Mouse (Mus musculus): Measurements from ENCODE around the gene Prox2. TPM values are rescaled to one million over a fixed set of nuclear protein-coding genes. Genes with fewer than 3 reads are reported as not detected.
A peak's percentile ranks its signal among the peaks of the same experiment; 100 is the strongest.

The Prox2 gene
- polyA plus RNA-seq, 1 experiment: 5.3 TPM

- TF ChIP-seq GATA1 (IDR thresholded peaks at IDR 0.05; ENCODE audit: low read length): no peak
These were observed 405 bp downstream of the Prox2 start for GRCm38 (mm10) chr12:85110011-85110697.

- TF ChIP-seq GATA1 (IDR thresholded peaks at IDR 0.05; ENCODE audit: low read length): no peak
These were observed 1.1 kb downstream of the Prox2 start for GRCm38 (mm10) chr12:85109426-85109825.

DNA sequence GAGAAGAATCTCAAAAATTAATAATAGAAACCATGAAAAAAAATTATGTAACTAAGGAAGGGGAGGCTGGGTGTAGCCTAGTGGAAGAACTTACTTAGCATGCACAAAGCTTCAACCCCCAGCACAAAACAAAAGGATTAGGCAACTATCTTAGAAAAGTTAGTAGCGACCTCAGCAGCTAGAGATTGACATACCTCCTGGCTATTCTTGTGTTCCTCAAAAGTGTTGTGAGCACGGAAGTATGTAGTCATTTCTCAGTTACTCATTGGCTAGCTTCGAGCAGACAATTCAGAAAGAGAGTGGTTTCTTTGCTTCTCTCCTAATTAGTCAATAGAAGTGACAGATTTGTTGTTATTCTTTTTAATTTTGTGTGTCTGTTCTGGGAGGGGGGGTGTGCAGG lies 1.9 kb downstream of the Prox2 start:
- TF ChIP-seq GATA1 (IDR thresholded peaks at IDR 0.05; ENCODE audit: low read length): no peak

- no peak for TF ChIP-seq GATA1 (IDR thresholded peaks at IDR 0.05; ENCODE audit: low read length)
These were observed 4.3 kb downstream of the Prox2 start for GRCm38 (mm10) chr12:85106292-85106691.

DNA sequence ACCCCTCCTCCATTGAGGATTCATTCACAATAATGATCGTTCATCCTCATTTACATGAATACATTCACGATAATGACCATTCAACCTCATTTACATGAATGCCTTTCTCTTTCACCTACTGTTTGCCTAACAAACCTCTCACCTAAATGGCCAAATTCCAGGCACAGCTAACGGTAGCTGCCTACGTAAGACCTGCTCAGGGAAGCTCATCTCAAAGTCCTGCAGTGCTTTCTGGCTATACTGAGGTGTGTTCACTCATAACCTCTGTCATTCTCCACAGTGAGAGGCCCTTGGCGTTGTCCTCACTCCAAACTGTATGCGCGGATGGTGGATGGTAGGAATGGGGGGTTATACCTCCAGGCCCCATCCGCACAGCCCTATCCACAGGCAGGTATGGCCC lies 5.8 kb downstream of the Prox2 start:
- no peak for TF ChIP-seq GATA1 (IDR thresholded peaks at IDR 0.05; ENCODE audit: low read length)

- no peak for TF ChIP-seq GATA1 (IDR thresholded peaks at IDR 0.05; ENCODE audit: low read length)
These were observed 7.5 kb downstream of the Prox2 start for GRCm38 (mm10) chr12:85103096-85103495.

DNA sequence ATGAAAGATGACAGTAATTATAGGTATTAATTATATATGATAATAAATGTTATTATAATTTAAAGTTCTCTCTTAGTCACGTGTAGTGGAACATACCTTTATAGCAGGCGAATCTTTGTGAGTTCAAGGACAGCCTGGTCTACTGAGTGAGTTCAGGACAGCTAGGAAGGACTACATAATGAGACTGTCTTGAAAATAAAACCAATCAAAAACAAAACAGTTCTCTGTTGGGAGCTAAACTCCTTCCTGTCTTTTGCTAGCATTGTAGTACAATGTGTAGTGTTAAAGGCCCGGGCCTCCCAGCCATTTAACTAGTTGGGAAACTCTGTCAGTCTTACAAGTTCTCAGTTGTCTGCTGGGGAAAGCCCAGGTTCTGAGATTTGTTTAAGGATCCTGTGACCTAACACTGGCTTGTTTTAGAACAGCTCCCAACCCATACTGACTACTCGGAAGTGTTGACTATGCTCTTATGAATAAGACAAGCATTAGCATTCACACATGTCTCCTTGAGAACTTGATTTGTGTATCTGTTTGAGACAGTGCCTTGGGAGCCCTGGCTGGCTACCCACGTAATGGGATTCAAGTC lies 8.9 kb downstream of the Prox2 start:
- TF ChIP-seq GATA1 (IDR thresholded peaks at IDR 0.05; ENCODE audit: low read length): no peak

DNA sequence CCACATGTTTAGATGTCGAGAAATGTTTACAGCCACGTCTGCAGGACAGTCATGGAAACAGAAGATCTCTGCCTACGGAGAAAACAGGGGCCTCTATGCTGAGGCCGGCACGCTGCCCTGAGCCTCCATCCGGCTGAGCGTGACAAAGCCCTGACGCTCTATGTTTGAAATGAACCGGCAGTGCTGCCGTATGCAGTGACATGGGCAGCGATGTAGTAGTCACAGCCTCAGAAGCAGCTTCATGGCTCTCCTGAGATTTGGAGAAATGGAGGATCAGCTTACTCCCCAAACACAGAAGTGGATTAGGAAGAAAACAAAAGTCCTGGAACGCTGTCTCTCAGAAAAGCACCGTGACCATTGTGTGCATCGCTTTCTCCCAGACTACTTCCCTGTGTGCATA lies 9.6 kb downstream of the Prox2 start:
- TF ChIP-seq GATA1 (IDR thresholded peaks at IDR 0.05; ENCODE audit: low read length): no peak

- TF ChIP-seq GATA1 (IDR thresholded peaks at IDR 0.05; ENCODE audit: low read length): no peak
These were observed 14.7 kb downstream of the Prox2 start for GRCm38 (mm10) chr12:85095859-85096258.

GRCm38 (mm10) chr12:85095146-85095545 lies 15.4 kb downstream of the Prox2 start:
- TF ChIP-seq GATA1 (IDR thresholded peaks at IDR 0.05; ENCODE audit: low read length): no peak

- no peak for TF ChIP-seq GATA1 (IDR thresholded peaks at IDR 0.05; ENCODE audit: low read length)
These were observed 15.9 kb downstream of the Prox2 start for GRCm38 (mm10) chr12:85094706-85095105.

DNA sequence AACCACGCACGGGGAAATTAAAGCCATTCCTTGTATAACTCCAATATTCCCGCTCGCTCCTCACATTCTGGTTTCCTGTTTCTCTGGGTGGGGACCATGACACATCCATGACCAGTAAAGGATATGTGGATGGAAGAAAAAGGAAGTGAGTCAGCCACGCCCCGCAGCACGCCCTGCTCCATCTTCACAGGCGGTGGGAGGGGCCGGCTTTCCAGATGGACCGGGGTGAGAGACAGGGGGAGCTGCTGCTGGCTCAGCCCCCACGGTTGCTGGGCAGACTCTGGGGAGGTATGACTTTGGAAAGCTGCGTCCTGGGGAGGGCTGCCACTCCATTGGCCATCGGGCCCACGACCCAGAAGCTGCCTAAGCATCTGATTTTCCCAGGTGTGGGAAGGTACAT lies 16.5 kb downstream of the Prox2 start:
- TF ChIP-seq GATA1 (IDR thresholded peaks at IDR 0.05; ENCODE audit: low read length): no peak

DNA sequence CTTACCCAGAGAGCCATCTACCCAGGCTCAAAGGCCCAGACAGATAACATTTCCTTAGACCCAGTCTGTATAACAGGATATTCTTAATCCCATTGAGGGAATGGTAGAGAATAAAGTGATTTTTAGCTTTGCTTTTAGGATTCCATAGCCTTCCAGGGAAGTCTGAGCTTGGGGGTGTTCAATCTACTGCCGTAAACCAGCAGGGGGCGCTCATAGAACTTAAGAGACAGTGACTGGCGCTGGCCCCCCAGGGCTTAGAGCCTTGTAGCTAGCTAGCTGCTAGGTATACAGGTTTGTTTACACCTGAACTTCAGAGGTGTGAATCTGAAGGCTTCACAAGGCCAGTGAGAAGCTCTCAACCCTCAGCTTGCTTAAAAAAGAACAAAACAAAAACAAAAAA lies 18.3 kb downstream of the Prox2 start:
- no peak for TF ChIP-seq GATA1 (IDR thresholded peaks at IDR 0.05; ENCODE audit: low read length)

DNA sequence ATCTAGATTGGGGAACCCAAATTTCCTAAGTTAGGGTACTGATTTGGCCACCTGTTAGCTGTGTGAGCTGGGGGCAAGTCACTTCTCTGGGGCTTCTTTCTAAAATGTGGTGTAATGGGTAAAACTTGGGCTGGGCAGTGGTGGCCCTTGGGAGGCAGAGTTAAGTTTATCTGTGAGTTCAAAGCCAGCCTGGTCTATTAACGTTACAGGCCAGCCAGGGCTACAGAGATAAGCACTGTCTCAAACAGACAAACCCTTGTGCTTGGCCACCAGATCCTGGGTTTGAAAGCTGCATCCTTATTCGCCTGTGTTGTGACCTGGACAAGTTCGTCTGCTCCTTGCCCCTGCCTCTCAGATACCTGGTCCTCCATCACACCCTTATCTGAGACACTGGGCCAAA lies 19.4 kb downstream of the Prox2 start:
- TF ChIP-seq GATA1 (IDR thresholded peaks at IDR 0.05; ENCODE audit: low read length): no peak

DNA sequence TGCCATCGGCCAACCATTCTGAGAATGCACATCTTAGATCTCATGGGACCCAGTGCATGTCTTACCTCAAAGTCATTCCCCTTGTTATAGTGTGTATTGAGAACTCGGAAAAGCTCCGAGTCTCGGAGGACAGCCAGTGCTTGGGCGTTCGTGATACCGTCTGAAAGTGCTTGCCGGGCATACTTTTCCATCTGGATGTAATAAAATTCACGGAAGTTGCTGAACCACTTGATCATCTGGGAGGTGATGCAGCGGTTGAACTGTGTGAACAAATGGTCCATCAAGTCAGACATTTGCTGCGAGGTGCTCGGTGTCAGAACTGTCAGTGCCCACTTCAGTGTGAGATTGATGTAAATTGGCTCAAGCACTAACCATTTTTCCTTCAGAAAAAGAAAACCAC lies 22.7 kb downstream of the Prox2 start:
- no peak for TF ChIP-seq GATA1 (IDR thresholded peaks at IDR 0.05; ENCODE audit: low read length)

- TF ChIP-seq GATA1 (IDR thresholded peaks at IDR 0.05; ENCODE audit: low read length): no peak
These were observed 25.6 kb downstream of the Prox2 start for GRCm38 (mm10) chr12:85084941-85085340.

GRCm38 (mm10) chr12:85084257-85084656 lies 26.3 kb downstream of the Prox2 start:
- TF ChIP-seq GATA1 (IDR thresholded peaks at IDR 0.05; ENCODE audit: low read length): peak; percentile 15

Data from G1E-ER4 (cell line).